Mouse (Mus musculus) stomach, embryonic 15.5 days (tissue): ENCODE results near the gene Hnrnpf. TPM values are rescaled to one million over a fixed set of nuclear protein-coding genes. Genes with fewer than 3 reads are reported as not detected.

Source experiments
- ATAC-seq: fragments of 200-750 bp; cut with Nextera tagmentation; 2 replicates; pipeline ENCODE4 v1.8.0; 2017; ENCODE audit warnings: low read depth, moderate number of reproducible peaks, moderate TSS enrichment; ENCODE audit not compliant: insufficient read depth, low FRiP score
- H3K27ac ChIP-seq: fragments of 300-500 bp; sonication (generic); 2 replicates; pipeline ENCODE4 v1.5.1; 2015; ENCODE audit warnings: mild to moderate bottlenecking, inconsistent platforms
- H3K27me3 ChIP-seq: fragments of 300-500 bp; sonication (generic); replicated peaks from 2 replicates; pipeline ENCODE4 v1.6.1; 2015; ENCODE audit warnings: inconsistent platforms
- H3K36me3 ChIP-seq: fragments of 300-500 bp; sonication (generic); 2 replicates; pipeline ENCODE4 v1.6.1; 2015; ENCODE audit warnings: inconsistent platforms
- H3K4me1 ChIP-seq: fragments of 300-500 bp; sonication (generic); 2 replicates; pipeline ENCODE4 v1.6.1; 2015; ENCODE audit warnings: inconsistent platforms
- H3K4me2 ChIP-seq: fragments of 300-500 bp; sonication (generic); 2 replicates; pipeline ENCODE4 v1.6.1; 2015; ENCODE audit warnings: mild to moderate bottlenecking, inconsistent platforms
- H3K4me3 ChIP-seq: fragments of 300-500 bp; sonication (generic); replicated peaks from 2 replicates; pipeline ENCODE4 v1.5.1; 2015; ENCODE audit warnings: inconsistent platforms
- H3K9ac ChIP-seq: fragments of 300-500 bp; sonication (generic); 2 replicates; pipeline ENCODE4 v1.6.1; 2015; ENCODE audit warnings: inconsistent platforms
- H3K9me3 ChIP-seq: fragments of 300-500 bp; sonication (generic); 2 replicates; pipeline ENCODE4 v1.6.1; 2016; ENCODE audit warnings: inconsistent platforms
- WGBS: fragments of 180-500 bp; shearing (Covaris S2); methylation state at CpG from one replicate; pipeline ENCODE4 v1.1.7; 2015; 5-methylcytosine and 5-hydroxymethylcytosine counted together
- polyA plus RNA-seq: library from polyadenylated mRNA; unstranded; fragments of >200 nt; fragmentation: Nextera tagmentation; extraction: Ambion mirVana; gene quantifications from 2 replicates; pipeline ENCODE4 v1.2.1, GENCODE M21; 2015

The Hnrnpf gene
- polyA plus RNA-seq, 1 experiment from 2014 or later, result 705 TPM

GRCm38 (mm10) chr6:117897800-117898199, 2.3 kb upstream of the Hnrnpf start:
- Histone ChIP-seq H3K4me3 (no peak overlapping the region), H3K27me3 (no peaks in the 10 kb centered on the region), H3K9me3 (no peaks in the 10 kb centered on the region), H3K9ac (no peak overlapping the region), H3K27ac (no peak overlapping the region), H3K4me2 (no peak overlapping the region), H3K4me1 (no peaks in the 10 kb centered on the region), H3K36me3 (no peaks in the 10 kb centered on the region)
- no peak for ATAC-seq
- WGBS, result 60% methylated on average over 5 of the region's 5 CpGs

DNA sequence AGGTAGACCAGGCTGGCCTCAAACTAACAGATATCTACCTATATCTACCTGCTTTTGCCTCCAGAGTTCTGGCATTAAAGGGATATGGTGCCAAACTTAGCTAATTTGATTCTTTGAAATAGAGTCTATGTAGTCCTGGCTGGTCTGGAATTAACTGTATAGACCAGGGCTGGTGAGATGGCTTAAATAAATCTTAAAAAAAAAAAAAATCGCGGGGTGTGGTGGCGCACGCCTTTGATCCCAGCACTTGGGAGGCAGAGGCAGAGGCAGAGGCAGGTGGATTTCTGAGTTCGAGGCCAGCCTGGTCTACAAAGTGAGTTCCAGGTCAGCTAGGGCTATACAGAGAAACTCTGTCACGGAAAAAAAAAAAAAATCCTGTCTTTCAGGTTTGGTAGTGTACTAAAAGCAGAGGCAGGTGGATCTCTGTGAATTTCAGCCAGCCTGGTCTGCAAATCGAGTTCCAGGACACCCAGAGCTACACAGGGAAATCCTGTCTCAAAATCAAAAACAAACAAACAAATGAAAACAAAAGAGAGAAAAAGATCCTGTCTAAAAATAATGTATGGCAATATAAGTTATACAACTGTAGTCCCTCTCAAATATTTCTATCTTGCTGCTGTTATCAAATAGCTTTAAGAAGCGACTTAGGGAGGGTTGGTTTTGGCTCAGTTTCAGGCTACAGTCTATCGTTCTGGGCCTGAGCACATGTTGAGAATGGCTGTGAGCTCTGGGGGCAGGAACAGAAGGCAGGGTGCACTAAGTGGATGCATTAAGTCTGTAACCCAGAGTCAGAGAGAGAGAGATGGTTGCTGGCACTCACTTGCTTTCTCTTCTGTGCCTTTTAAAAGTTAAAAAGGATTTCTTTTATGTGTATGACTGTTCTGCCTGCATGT, 1.6 kb downstream of the Hnrnpf start:
- no peak for ATAC-seq
- no peak overlapping the region for H3K9ac ChIP-seq
- H3K27ac ChIP-seq, result no peak overlapping the region
- H3K27me3 ChIP-seq, result no peaks in the 10 kb centered on the region
- peaks cover 6% of the 10 kb centered on the region; the same call in 1 of the 2 replicates for H3K4me1 ChIP-seq
- WGBS, result 67% methylated on average over 9 of the region's 9 CpGs
- no peaks in the 10 kb centered on the region for H3K36me3 ChIP-seq
- no peak overlapping the region for H3K4me3 ChIP-seq
- H3K4me2 ChIP-seq, result no peak overlapping the region
- no peaks in the 10 kb centered on the region for H3K9me3 ChIP-seq

DNA sequence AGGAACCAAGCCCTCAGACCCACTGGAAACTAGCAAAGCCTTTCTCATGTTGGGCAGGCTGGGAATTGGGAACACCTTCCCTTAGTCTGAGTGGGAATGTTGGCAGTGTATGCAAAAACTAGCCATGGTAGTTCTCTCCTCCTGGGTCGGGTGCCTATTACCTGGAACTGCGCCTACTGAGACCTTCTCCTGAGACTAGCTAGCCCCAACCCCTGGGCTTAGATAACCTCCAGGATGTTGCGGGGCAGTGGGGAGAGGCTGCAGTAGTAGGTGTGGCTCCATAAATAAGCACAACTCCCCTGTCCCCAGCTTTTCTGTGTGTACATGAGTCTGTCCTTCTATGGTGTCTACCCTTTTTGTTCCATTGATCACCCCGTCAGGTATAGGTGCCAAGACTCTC, 2.4 kb downstream of the Hnrnpf start:
- Histone ChIP-seq H3K4me2 (no peak overlapping the region), H3K9ac (no peak overlapping the region), H3K4me3 (no peak overlapping the region), H3K36me3 (no peaks in the 10 kb centered on the region), H3K27me3 (no peaks in the 10 kb centered on the region), H3K27ac (no peak overlapping the region), H3K9me3 (no peaks in the 10 kb centered on the region), H3K4me1 (peaks cover 6% of the 10 kb centered on the region; the same call in 1 of the 2 replicates)
- 75% methylated on average over 4 of the region's 4 CpGs for WGBS
- ATAC-seq, result no peak

GRCm38 (mm10) chr6:117903836-117904235, 3.7 kb downstream of the Hnrnpf start:
- no peaks in the 10 kb centered on the region for H3K27me3 ChIP-seq
- no peak overlapping the region for H3K4me2 ChIP-seq
- no peak overlapping the region for H3K27ac ChIP-seq
- H3K4me1 ChIP-seq, result peaks cover 6% of the 10 kb centered on the region; the same call in 1 of the 2 replicates
- H3K36me3 ChIP-seq, result no peaks in the 10 kb centered on the region
- no peak overlapping the region for H3K4me3 ChIP-seq
- no peak for ATAC-seq
- WGBS, result 76% methylated on average over 3 of the region's 3 CpGs
- no peaks in the 10 kb centered on the region for H3K9me3 ChIP-seq
- no peak overlapping the region for H3K9ac ChIP-seq

GRCm38 (mm10) chr6:117905260-117905930, 5.3 kb downstream of the Hnrnpf start:
- WGBS, result 18% methylated on average over 4 of the region's 4 CpGs
- no peaks in the 10 kb centered on the region for H3K36me3 ChIP-seq
- H3K4me3 ChIP-seq, result peak overlapping the region; percentile 99
- no peak overlapping the region for H3K9ac ChIP-seq
- peak overlapping the region; percentile 83 for H3K27ac ChIP-seq
- H3K4me1 ChIP-seq, result peaks cover 20% of the 10 kb centered on the region
- ATAC-seq, result no peak
- H3K4me2 ChIP-seq, result peak overlapping the region; percentile 47
- H3K9me3 ChIP-seq, result no peaks in the 10 kb centered on the region
- H3K27me3 ChIP-seq, result no peaks in the 10 kb centered on the region

DNA sequence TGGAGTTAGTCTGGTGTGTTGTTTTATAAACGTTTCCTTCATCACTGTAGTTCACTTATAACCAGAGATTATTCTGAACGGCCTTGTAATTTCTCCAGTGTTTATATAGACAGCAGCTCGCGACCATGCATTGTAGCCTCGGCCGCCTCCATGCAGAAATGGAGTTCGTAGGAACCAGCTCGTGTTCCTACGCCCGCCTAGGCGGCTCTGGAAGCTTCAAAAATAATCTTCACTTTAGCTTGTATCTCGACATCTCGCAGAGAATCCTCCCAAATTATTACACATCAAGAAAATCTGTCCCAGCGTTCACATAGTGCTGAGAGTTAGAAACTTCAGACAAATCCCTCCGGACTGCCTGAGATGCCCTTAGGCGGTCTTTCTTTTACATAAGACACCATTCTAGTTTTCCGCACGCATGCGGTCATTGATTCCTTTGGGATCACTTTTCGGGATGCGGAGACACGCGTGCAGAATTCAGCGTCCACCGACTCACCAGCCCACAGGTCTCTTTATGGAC, 5.9 kb downstream of the Hnrnpf start:
- ATAC-seq, result peak; percentile 1; the same call in 1 of the 2 replicates
- Histone ChIP-seq H3K4me3 (peak overlapping the region; percentile 99), H3K36me3 (no peaks in the 10 kb centered on the region), H3K9ac (peak overlapping the region; percentile 4; the same call in 1 of the 2 replicates), H3K27me3 (no peaks in the 10 kb centered on the region), H3K27ac (peak overlapping the region; percentile 83), H3K4me2 (peak overlapping the region; percentile 47), H3K9me3 (no peaks in the 10 kb centered on the region), H3K4me1 (peaks cover 20% of the 10 kb centered on the region)
- under 1% methylated on average over 25 of the region's 25 CpGs for WGBS

GRCm38 (mm10) chr6:117906590-117907271, 6.6 kb downstream of the Hnrnpf start:
- Histone ChIP-seq H3K36me3 (no peaks in the 10 kb centered on the region), H3K4me1 (peaks cover 20% of the 10 kb centered on the region), H3K9me3 (no peaks in the 10 kb centered on the region), H3K27me3 (no peaks in the 10 kb centered on the region), H3K4me2 (peak overlapping the region; percentile 69), H3K27ac (peak overlapping the region; percentile 99), H3K9ac (peak overlapping the region; percentile 99), H3K4me3 (peak overlapping the region; percentile 99)
- peak; percentile 95 for ATAC-seq
- under 1% methylated on average over 65 of the region's 68 CpGs for WGBS

DNA sequence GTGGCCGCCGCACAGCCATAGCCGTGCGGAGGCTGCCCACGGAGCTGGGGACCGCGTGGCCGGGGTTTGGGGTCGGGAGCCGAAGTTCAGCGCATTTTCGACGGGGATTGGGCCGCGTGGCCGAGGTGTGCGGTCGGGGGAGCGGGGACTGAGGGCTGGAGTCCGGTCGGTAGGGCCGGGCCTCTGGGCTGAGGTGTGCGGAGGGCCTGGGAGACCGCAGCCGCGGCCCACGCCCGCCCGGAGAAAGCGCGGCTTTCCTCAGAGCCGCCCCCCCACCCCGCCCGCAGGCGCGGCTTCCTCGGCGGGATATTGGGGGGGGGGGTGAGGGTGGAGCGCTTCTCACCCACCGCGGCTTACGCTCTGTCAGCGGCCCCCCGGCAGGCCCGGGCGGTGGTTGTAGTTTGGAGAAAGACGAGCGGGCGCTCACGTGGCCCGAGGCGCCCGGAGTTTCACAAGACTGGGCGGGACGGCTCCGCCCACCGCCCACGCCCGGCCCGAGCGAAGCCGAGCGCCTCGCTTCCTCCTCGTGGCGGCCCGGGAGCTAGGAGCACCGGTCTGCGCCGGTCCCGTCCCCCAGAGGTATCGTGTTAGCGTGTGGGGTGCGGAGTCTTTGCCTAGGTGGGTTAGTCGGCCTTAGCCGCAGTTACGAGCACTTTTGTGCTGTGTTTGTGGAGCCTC, 7.3 kb downstream of the Hnrnpf start:
- Histone ChIP-seq H3K27me3 (no peaks in the 10 kb centered on the region), H3K4me1 (peaks cover 20% of the 10 kb centered on the region), H3K27ac (peak overlapping the region; percentile 99), H3K36me3 (no peaks in the 10 kb centered on the region), H3K4me2 (peak overlapping the region; percentile 69), H3K9ac (peak overlapping the region; percentile 99), H3K4me3 (peak overlapping the region; percentile 99), H3K9me3 (no peaks in the 10 kb centered on the region)
- ATAC-seq, result peak; percentile 79
- WGBS, result under 1% methylated on average over 61 of the region's 77 CpGs

DNA sequence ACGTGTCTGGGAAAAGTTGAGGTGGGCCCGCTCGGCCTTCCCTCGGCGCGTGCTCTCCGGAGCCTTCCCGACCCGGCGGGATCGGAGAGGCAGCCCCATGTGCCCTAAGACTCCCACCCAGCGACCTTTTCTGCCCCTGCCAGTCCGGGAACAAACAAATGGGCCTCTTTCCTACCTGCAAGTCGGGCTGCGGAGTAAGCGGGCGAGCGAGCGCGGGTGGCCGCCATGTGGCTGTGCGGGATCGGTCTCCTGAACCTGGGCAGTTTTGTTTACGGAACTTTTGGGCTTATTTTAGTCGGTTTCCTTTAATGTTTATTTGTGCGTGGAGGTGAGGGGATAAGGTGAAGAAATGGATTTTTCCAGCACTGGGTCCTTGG, 7.8 kb downstream of the Hnrnpf start:
- H3K36me3 ChIP-seq, result no peaks in the 10 kb centered on the region
- no peaks in the 10 kb centered on the region for H3K9me3 ChIP-seq
- peak overlapping the region; percentile 69 for H3K4me2 ChIP-seq
- H3K27ac ChIP-seq, result peak overlapping the region; percentile 99
- ATAC-seq, result no peak
- WGBS, result under 1% methylated on average over 26 of the region's 26 CpGs
- H3K27me3 ChIP-seq, result no peaks in the 10 kb centered on the region
- peak overlapping the region; percentile 99 for H3K9ac ChIP-seq
- peaks cover 20% of the 10 kb centered on the region for H3K4me1 ChIP-seq
- peak overlapping the region; percentile 99 for H3K4me3 ChIP-seq

GRCm38 (mm10) chr6:117908424-117908900, 8.3 kb downstream of the Hnrnpf start:
- under 1% methylated on average over 14 of the region's 14 CpGs for WGBS
- Histone ChIP-seq H3K27ac (peak overlapping the region; percentile 99), H3K4me2 (peak overlapping the region; percentile 69)

DNA sequence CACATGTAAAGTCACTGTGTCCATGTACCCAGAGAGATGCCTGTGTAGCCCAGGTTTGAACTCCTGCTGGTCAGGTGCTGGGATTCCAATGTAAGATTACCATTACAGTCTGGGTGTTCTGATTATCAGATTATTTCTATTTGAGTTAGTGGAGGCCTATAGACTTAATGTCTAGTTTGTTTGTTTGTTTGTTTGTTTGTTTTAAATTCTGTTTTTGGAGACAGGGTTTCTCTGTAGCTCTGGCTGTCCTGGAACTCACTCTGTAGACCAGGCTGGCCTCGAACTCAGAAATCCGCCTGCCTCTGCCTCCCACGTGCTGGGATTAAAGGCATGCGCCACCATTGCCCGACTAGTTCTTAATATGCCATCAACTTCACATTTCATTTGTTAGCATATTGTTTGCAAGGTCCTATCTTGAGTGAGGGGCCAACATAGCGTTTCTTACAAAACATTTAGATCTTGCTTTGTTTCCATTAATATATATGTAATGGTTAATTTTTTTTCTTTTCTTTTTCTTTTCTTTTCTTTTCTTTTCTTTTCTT, 10.1 kb downstream of the Hnrnpf start:
- WGBS, result 79% methylated on average over 6 of the region's 6 CpGs
- H3K9me3 ChIP-seq, result no peaks in the 10 kb centered on the region
- ATAC-seq, result no peak
- H3K27ac ChIP-seq, result no peak overlapping the region
- H3K4me1 ChIP-seq, result peaks cover 19% of the 10 kb centered on the region
- peak overlapping the region; percentile 99; the same call in 1 of the 2 replicates for H3K4me3 ChIP-seq
- no peaks in the 10 kb centered on the region for H3K36me3 ChIP-seq
- H3K27me3 ChIP-seq, result no peaks in the 10 kb centered on the region
- no peak overlapping the region for H3K9ac ChIP-seq
- H3K4me2 ChIP-seq, result peak overlapping the region; percentile 69

More at GRCm38 (mm10) chr6:117908424-117908900, 8.3 kb downstream of the Hnrnpf start:
- no peaks in the 10 kb centered on the region for H3K9me3 ChIP-seq
- H3K4me3 ChIP-seq, result peak overlapping the region; percentile 99
- no peaks in the 10 kb centered on the region for H3K36me3 ChIP-seq
- peaks cover 20% of the 10 kb centered on the region for H3K4me1 ChIP-seq
- H3K9ac ChIP-seq, result peak overlapping the region; percentile 99
- no peaks in the 10 kb centered on the region for H3K27me3 ChIP-seq
- no peak for ATAC-seq
